Mouse (Mus musculus) inflammation-experienced regulatory T-cells, adult 6 months (primary cell): ENCODE measurements around the gene Magi1. TPM values are rescaled to one million over a fixed set of nuclear protein-coding genes. Genes with fewer than 3 reads are reported as not detected.
"Not testable (repeated sequence)": the region's sequence is repeated elsewhere in the genome, so short reads cannot be mapped to it uniquely, and the experiment has no call there.

Experiments
- ATAC-seq: one replicate; pipeline ENCODE4 v1.8.0; 2017
- polyA plus RNA-seq, 3 experiments: library from polyadenylated mRNA; unstranded; fragments of 100-300 nt; shearing (Covaris generic); gene quantifications; one replicate each; pipeline ENCODE4 v1.2.1; 2017

Magi1 gene
- polyA plus RNA-seq, 3 experiments from 2014 or later: 0.08 to 4.6 TPM; not detected in 1

DNA sequence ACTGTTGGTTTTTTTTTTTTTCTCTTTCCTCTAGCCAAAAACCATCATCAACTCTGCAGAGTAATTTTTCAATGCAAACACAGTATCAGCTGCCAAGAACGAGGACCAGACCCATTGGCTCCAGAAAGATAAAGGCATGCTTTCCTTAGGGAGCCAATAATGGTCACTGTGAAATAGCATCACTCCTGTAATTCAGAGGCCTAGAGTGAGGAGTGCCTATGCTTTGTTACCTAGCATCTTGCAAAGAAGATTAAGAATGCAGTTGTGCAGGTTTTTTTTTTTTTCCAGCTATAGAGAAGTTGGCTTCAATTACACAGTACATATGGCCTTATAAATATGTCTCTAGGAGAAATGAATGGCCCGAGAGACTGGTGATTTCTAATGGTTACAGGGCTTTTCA, 560.5 kb downstream of the Magi1 start:
- ATAC-seq: no peak

DNA sequence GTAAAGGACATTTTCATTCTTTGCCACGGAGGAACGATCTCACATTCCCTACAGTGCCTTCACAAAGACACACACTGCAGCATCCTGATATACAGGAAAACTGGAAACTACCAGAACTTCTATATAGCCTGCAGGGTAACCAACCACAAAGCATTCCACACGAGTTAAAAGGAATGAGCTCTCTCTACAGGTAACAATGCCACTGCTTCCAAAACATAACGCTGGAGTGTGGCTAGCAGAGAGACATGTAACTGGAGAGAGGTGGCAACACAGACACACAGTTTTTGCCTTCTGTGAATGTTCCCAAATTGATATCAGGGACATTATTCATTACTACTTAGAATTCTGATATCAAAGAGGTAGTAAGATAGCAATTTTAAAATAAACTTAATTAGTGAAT, 564.2 kb downstream of the Magi1 start:
- ATAC-seq: no peak

DNA sequence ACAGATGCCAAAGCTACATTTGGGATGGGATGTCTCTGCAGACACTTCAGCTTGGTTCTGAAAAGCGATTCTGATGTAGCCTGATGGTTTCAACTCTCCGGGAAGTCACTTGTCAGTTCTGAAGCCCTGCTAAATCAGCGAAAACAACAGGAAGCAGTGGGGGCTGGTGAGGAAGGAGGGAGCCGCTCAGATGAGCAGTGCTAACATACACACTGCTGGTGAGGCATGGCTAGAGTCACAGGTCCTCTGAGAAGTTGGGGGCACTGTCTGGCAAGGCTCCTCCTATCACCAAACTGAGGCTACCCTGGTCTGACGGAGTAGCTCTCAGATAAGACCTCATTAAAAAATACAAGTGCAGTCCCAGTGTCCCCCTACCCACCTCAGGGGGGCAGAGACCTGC, 565.3 kb downstream of the Magi1 start:
- ATAC-seq: peak; percentile 67

DNA sequence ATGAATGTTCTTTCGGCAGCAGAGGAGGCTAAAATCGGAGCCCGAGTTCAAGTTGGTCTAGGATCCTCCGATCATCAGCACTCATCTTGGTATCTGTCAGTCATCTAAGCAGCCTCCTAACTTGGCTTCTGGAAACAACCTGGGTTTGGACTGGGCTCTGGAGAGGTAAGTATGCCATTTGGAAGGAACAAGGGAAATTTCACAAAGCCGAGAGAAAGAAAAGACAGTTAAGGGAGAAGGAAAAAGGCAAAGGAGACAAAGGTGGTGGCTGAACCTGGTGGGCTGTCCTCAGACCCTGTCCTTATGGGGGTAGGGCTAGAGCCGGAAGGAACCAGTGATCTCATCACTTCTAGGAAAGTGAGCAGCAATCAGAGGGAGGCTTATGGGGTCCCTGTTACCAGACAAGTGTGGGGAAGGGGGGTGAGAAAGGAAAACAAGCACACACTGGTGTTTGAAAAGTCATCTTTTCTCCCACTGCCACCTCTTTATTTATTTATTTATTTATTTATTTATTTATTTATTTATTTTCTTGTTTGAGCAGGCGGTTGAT, 565.8 kb downstream of the Magi1 start:
- ATAC-seq: no peak

DNA sequence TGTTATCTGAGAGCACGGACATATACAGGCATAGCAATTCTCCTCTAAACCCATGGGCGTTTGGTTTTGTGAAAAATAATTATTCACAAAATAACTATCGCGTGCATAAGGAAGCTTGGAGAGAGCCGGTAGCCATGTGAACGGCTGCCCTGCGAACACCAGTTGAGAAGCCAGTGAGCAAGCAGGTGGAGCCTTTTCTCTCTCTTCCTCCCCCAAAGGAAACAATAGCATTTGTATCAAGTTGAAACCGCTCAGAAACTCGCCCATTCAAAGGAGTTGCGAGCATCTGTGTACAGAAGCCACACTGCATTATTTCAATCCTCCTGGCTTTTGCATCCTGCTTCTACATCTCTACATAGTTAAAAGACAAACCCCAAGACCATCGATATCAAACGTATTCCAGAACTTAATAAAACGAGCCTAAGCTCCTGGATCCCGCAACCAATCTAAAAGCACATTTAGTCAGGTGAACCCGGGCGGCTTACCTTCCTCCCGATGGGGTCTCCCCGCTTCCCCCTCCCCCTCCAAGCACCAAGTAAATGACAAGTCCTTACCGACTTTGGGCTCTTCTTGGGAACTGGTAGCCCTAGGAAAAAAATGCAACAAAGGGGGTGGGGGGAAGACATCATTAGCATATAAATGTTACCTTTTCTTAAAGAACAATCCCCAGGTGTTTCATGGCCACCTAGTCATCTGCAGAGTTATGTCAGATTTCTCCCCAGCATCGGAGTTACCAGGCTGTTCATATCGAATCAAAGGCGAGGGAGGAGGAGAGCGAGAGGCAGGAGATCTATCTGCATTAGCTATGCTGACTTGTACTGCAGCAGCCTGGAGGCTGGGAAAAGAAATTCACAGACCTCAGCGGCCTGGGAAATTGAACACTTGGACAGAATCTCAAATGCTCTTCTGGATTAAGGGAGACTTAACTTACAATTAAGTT, 566.8 kb downstream of the Magi1 start:
- peak; percentile 11 for ATAC-seq

DNA sequence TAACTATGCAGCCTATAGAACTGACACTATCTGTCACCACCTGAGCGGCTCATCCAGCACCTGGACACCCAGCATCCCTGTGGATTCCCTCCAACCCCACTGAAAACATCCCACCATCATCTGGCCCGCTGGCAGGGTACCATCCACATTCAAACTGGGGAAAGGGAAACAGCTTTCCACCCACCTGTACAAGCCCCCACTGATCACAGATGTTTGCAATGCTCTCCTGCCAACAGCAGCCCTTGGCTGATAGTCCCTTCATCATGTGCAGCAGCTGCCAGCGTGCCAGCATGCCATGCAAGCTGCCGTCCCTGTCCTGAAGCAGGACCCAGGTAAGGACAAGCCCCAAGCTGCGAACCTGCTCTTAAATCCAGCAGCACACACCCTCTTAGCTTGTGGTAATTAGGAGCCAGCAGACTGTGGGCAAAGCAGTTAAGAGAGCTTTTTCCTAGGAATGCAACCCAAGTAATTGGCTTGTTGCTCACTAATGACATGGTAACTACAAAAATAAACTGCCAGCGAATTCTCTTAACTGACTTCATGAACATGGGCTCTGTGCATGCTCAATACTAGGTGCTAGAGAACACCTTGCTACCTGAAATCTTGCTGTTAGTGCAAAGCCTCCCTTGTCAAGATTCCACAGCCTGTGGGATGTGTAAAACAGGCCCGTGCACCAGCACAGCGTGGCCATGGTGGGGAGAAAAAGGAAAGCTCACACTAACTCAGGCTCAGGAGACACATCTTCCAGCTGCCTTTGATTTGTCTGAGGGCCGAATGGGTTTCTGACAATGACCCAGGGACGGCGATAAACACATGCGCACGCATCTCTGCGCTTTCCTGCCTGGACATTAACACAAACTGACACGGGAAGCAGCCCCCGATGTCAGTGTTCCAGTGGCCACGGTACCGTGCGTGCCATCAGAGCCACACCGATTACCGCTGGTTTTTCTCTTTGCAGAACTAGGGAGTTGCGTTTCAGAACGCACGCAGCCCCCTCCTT, 568.2 kb downstream of the Magi1 start:
- no peak for ATAC-seq

DNA sequence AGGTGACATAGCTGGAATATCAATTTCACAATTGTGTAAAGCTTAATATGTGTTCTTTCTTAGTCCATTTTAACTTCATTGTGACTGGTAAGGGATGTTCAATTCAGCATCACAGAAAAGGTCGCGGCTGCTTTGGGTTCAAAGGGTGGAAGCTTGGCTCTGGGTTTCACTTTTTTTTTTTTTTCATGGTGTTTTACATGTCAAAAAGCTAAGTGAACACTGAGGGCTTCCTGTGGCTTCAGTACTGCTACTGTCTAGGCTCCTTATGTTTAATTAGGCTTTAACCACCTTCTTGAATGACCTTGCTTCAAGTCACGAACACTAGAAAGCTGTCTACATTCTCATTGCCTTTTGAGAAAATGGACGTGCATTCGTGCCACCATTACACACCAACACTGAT, 579.4 kb downstream of the Magi1 start:
- no peak for ATAC-seq

DNA sequence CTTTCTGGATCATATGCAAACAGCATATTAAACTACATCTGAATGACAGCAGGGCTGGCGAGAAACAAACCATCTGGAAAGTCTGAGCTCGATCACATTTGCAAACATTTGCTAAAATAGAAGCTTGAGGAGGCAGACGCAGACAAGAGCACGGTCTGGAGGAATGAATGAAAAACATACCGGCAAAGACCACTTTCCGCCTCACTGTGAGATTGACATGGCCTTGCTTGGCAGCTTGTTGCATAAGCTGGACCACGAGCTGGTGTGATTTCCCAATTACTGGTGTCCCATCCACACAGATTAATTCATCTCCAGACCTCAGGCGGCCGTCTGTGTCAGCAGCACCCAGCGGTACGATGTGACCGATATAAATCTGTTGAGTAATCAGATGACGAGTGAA, 584.3 kb downstream of the Magi1 start:
- ATAC-seq: no peak

DNA sequence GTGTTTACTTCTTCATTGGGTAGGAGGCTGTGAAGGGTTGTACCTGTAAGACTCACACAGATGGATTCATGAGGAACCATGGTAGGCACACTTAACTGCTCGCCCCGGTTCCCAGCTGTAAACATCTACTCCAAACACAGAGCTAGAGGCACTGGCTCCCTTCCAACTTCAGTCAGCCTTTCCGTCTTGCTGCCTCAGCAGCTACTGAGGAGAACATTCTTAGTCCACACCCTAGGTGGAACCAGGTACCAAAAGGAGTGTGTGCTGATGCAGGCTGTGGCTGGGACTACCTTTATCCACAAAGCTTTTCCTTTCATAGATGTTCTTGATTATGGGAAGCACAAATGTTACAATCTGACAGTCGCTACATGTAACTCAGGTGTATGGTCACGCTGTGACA, 585.8 kb downstream of the Magi1 start:
- ATAC-seq: no peak

DNA sequence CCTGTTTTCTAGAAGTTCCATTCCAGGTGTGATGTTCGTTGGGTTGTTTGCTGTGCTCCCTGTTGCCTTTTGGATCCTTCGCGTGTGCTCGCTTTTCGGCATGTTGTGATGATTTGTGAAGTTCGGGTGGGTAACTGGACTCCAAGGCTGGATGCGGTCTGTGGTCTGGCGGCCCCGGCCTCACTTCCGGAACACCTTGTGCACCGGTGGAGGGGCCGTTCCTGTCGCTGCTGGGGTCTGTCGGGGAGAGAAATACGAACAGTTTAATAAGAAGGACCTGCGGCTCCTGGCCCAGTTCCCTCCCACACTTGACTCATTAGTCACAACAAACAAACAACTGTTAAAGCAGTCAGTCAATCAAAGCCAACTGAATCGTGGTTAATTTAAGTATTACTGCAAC, 605.0 kb downstream of the Magi1 start:
- ATAC-seq: no peak

DNA sequence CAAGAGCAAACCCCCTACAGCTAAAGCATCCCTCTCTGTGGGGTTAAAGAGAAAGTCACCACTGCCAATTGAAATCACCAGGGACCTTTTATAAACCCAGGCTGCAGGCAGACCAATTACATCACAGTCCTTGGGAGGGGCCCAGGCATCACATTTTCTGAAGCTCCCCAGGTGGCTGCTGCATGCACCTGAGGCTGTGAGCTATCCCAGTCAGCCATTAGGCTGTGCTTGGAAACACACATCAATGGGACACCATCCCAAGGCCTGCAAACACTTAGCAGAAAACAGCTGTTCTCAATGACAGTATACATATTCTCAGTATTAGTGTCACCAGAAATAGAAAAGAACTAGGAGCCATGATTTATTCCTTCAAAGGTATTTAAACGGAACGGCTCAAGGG, 617.0 kb downstream of the Magi1 start:
- no peak for ATAC-seq

DNA sequence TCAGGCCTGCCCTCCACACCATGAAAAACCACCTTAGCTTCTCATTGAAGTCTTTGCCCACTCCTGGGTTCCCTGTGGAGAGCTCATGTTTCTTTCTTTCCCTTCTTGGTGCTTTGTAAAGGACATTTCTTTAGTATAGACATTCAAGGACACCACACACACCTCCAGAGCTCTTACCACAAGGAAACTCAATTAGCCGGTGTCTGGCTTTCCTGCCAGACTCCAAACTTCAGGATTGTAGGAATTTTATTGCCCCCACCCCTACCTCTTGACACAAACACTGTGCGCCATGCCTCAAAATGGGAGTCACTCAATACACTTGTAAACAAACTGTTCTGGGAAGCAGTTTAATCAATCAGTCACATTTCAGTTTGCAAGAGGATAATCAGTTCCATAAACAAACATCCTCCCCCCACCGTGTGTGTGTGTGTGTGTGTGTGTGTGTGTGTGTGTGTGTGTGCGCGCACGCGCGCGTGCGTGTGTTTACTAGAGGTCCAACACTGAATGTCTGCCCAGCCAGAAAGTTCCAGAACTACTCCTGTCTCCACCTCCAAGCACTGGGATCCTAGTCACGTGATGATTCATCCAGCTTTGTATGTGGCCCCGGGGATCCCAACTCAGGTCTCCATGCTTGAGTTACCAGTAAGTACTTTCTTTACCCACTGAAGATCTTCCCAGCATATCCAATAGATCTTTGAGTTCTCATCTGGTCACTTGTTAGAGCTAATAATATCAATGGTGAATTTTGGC, 618.5 kb downstream of the Magi1 start:
- ATAC-seq: no peak

DNA sequence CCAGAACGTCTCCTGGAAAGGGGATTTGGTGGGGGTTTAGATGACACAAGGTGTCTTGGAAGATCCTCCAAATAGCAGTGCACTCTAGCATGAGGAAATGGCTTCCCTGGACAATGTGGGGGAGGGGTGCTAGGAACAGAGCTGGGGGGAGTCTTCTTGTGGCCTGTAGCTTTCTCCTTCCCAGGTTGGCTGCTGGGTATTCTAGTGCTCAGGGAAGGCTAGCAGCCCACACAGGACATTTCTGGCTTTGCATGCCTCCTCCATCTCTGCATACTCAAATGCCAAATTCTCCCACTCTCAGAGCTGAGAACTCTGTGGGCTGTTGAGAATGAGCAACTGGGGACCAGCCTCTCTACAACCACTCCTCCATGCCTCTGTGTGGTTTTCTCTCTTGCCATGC, 622.6 kb downstream of the Magi1 start:
- no peak for ATAC-seq

DNA sequence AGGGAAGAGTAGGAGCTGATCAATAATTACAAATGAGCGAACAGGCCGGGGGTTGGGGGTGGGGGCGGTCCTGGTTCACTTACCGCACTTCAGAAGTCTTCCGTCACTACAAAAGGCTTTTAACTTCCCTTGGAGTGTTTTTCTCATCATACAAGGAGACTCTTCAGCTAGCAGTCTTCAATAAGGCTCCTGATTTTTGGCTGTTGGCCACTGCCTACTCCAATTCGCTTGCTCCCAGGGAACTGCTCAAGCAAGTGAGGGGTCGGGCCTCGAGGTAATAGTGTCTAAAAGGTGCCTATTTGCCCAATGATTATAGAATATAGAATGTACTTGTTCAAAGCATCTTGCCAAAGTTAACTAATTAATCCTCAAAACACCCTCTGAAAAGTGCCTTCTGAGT, 624.2 kb downstream of the Magi1 start:
- no peak for ATAC-seq

DNA sequence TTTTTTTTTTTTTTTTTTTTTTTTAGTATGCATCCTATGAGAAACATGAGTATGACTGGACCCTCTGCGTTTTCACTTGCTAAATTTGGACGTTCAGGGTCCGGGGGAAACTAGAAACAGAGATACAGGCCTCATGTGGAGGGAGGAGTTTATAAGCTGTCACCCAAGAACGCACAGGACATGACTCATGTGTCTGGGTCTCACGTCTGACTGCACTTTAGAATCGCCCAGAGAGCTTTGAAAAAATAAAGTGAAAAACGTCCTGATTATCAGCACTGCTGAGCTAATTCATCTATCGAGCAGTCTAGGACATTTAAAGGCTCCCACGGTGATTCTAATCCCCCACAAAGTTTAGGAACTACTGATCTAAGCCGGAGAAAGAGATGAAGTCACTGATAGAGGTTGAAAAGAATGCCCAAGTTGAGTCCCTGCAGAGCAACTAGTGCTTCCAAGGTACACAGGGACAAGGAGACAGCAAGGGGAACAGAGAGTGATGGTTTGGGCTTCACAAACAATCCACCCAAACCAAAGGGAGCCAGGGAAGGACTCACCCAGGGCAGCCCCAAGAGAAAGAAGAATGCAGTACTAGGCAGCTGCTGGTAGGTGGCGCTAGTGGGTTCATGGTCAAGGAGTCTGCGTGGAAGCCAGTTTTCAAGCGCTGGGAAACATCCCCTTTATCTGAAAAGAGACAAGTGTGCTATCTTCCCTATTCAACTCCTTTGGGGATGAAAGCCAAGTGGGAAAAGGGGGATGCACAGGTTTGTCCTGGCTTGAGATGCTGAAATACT, 626.3 kb downstream of the Magi1 start:
- ATAC-seq: no peak

DNA sequence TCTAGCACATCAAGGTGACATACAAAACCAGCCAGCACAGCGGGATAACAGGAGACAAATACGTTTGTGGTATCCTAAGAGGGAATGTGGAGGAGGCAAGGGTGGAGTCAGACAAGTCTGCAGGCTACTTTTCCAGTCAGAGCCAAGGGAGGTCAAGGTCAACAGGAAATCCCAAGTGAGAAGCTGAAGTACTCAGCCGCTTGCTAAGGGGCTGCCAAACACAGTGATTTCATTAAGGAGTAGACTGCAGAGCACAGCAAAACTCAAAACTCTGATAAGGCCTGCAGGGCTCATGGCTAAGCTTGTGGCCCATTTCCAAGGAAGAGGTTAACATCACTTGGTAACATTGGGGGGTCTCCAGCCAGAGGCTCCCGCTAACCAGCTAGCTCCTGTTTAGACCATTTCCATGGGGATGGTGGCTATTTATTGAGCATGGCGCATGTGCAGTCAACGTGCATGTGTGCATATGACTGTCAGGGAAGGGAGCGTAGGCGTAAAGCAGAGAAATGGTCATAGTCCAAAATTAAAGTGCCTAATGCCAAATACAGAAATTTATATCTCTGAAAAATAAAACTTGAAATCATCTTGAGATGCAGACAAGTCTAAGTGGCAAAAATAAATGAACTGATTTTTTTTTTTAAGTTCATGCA, 635.0 kb downstream of the Magi1 start:
- ATAC-seq: no peak

DNA sequence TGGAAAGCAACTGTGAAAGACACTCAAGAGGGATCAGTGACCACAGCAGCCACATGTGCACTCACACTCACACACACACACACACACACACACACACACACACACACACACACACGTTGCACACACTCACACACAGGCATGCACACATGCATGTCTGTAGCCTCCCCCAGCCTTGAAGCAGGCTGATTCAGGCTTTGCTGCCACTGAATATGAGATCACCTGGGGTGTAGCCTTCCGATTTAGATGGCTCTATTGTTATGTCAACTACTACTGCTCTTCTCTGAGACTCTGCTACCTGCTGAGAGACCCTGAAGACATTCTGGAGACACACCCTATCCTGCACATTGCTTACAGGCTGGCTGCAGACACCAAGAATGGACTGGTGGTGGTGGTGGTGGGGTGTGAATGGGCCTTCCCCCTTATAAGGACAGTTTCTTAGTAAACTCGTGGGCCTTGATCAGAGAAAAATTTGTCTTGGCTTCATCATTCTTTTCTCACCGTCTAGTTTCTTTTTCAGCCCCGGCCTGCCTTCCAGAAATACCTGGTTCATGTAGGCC, 653.9 kb downstream of the Magi1 start:
- not testable (repeated sequence) for ATAC-seq

DNA sequence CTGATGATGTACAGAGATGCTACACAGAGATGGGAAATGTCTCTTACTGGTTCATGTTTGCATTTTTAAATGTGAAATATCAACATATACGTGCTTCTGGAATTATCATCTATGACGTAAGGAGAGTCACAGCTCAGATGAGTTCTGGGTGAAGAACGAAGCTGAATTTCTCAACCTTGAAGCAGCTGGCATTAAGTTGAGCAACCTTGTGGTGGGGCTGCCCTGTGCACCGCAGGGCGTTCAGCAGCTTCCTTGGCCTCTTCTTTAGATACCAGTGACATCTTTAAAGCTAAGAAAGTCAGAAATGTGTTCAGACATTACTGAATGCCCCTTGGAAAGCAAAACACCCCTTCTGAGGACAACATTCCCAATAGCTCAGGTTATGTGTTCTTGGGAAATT, 656.5 kb downstream of the Magi1 start:
- ATAC-seq: no peak
